Mouse (Mus musculus): ENCODE measurements around the gene Nfrkb. TPM values are rescaled to one million over a fixed set of nuclear protein-coding genes. Genes with fewer than 3 reads are reported as not detected.

The Nfrkb gene
- total RNA-seq, 2 experiments from 2014 or later: 7.6 to 10.4 TPM

Other genes with a start within 250 kb of the Nfrkb start
- 100 to 1,000 TPM in 1 of 2 experiments, 10 to 100 TPM in 1; 95.8 to 118 TPM for gene Aplp2, start 174.4 kb upstream of the Nfrkb start, total RNA-seq (2021)
- 1 to 10 TPM; 3.8 TPM for gene Prdm10, start 105.7 kb upstream of the Nfrkb start, total RNA-seq (2021)
- under 1 TPM; 0.51 to 0.67 TPM for gene Tmem45b, start 78.3 kb downstream of the Nfrkb start, total RNA-seq (2021)